Mouse (Mus musculus) ES-E14 (cell line): ENCODE data around the gene Gcnt7.
A peak's percentile ranks its signal among the peaks of the same experiment; 100 is the strongest.

Experiments
- CHD2 ChIP-seq: IDR thresholded peaks from 2 replicates; pipeline ENCODE4 v1.6.1; 2014; ENCODE audit warnings: mild to moderate bottlenecking, low read depth, low read length, inconsistent platforms
- HCFC1 ChIP-seq: IDR thresholded peaks from 2 replicates; pipeline ENCODE4 v1.6.1; 2012; ENCODE audit warnings: low read length, inconsistent platforms, borderline replicate concordance; ENCODE audit not compliant: insufficient read depth
- MAFK ChIP-seq: IDR thresholded peaks from 2 replicates; pipeline ENCODE4 v1.6.1; 2014; ENCODE audit warnings: mild to moderate bottlenecking, low read depth, low read length, inconsistent platforms; ENCODE audit not compliant: insufficient read depth

- TF ChIP-seq MAFK (0 out of 2 replicates have a peak, but pooled peaks have one; percentile 31), CHD2 (peak; percentile 83), HCFC1 (peak; percentile 85)
Measured at GRCm38 (mm10) chr2:172439843-172440639, 18.4 kb downstream of the Gcnt7 start, which contains the start of gene Rtf2.
